ENCODE assay signal across 9 mouse cellular contexts in genomic region chr13:31956584-31956983, GRCm38 (mm10).
DNase-seq lines count a peak whose midpoint lies in the region; ATAC-seq and TF ChIP-seq lines count a peak whose summit lies in the region.
"Had no signal": no experiment of that assay in that cellular context is flagged by ENCODE, and none has a peak within 500 bp of the region (broad histone marks: within the 10 kb centered on the region; RNA-seq: fewer than 3 reads in every experiment).

No protein-coding gene starts in this region.

- peak; percentile 79; the same call in 1 of the 2 replicates for ATAC-seq in frontal cortex, adult (ENCODE audit: low TSS enrichment)
- ATAC-seq in heart, postnatal 0 days (ENCODE audit: insufficient read depth, low read depth) = no peak
- ATAC-seq in midbrain, embryonic 16.5 days = no peak

- no peak overlapping the region for H3K27ac ChIP-seq in heart, postnatal 0 days (ENCODE audit: low read depth)
- no peak overlapping the region for H3K27ac ChIP-seq in midbrain, embryonic 16.5 days (ENCODE audit: low read length)
- H3K27ac ChIP-seq: hindbrain, embryonic 15.5 days had no signal

- H3K4me2 ChIP-seq in heart, postnatal 0 days (ENCODE audit: low read depth, low read length) = no peak overlapping the region
- no peak overlapping the region for H3K4me2 ChIP-seq in midbrain, embryonic 16.5 days (ENCODE audit: low read length)
- H3K4me2 ChIP-seq: hindbrain, embryonic 15.5 days had no signal

- TF ChIP-seq EP300 in heart, postnatal 0 days (IDR thresholded peaks at IDR 0.05; ENCODE audit: low read depth) = no peak

- no peaks in the 10 kb centered on the region for H3K27me3 ChIP-seq in heart, postnatal 0 days (ENCODE audit: control insufficient read depth, insufficient read depth, low read length)
- H3K27me3 ChIP-seq in midbrain, embryonic 16.5 days (ENCODE audit: control insufficient read depth, insufficient read depth, low read depth, low read length) = no peaks in the 10 kb centered on the region
- H3K27me3 ChIP-seq: hindbrain, embryonic 15.5 days had no signal

- no peaks in the 10 kb centered on the region for H3K9me3 ChIP-seq in heart, postnatal 0 days (replicated peaks; ENCODE audit: control insufficient read depth, low read length)
- no peaks in the 10 kb centered on the region for H3K9me3 ChIP-seq in midbrain, embryonic 16.5 days (replicated peaks; ENCODE audit: control insufficient read depth, low read length, poor library complexity, severe bottlenecking)
- H3K9me3 ChIP-seq: hindbrain, embryonic 15.5 days had no signal

- H3K4me3 ChIP-seq in heart, postnatal 0 days (ENCODE audit: low read depth, low read length) = no peak overlapping the region
- no peak overlapping the region for H3K4me3 ChIP-seq in midbrain, embryonic 16.5 days (ENCODE audit: low read depth, low read length)
- H3K4me3 ChIP-seq: hindbrain, embryonic 15.5 days had no signal

- peaks cover 19% of the 10 kb centered on the region; the same call in 1 of the 2 replicates for H3K4me1 ChIP-seq in heart, postnatal 0 days (ENCODE audit: control insufficient read depth, insufficient read depth)
- H3K4me1 ChIP-seq in midbrain, embryonic 16.5 days (ENCODE audit: control insufficient read depth, insufficient read depth, low read length) = no peaks in the 10 kb centered on the region
- H3K4me1 ChIP-seq: hindbrain, embryonic 15.5 days had no signal

- peak; percentile 45 for TF ChIP-seq CTCF in heart, postnatal 0 days (IDR thresholded peaks at IDR 0.05; ENCODE audit: low read depth)

- DNase-seq in frontal cortex, postnatal 14 days (ENCODE audit: low spot score in 2 of 2) = no peak
- DNase-seq in A20 (ENCODE audit: low read depth, low spot score) = peak; percentile 66
- DNase-seq in adrenal gland, postnatal 14 days = peak; percentile 83
- no peak for DNase-seq in heart, postnatal 0 days (ENCODE audit: low spot score)
- DNase-seq in lung, adult 18-20 months = peak; percentile 56 to 58
- DNase-seq in thymus, adult 18-20 months = peak; percentile 7 to 15

- 76% methylated on average over 6 of the region's 6 CpGs for WGBS in heart, postnatal 0 days
- 82% methylated on average over 6 of the region's 6 CpGs for WGBS in midbrain, embryonic 16.5 days

- no peak overlapping the region for H3K9ac ChIP-seq in heart, postnatal 0 days (replicated peaks; ENCODE audit: low read depth, low read length)
- H3K9ac ChIP-seq in midbrain, embryonic 16.5 days (ENCODE audit: low read depth, low read length) = no peak overlapping the region
- H3K9ac ChIP-seq: hindbrain, embryonic 15.5 days had no signal

- H3K36me3 ChIP-seq in heart, postnatal 0 days (replicated peaks; ENCODE audit: control insufficient read depth, insufficient read depth, low read length) = no peaks in the 10 kb centered on the region
- H3K36me3 ChIP-seq in midbrain, embryonic 16.5 days (ENCODE audit: control insufficient read depth, insufficient read depth, low read length) = no peaks in the 10 kb centered on the region
- H3K36me3 ChIP-seq: hindbrain, embryonic 15.5 days had no signal

Comparison
In these comparisons a context has a peak if more than half of its experiments do, and no peak if none do; other contexts are left out.
1. DNase-seq: peak in A20 (single experiment), adrenal gland, postnatal 14 days (single experiment), lung, adult 18-20 months (2 of 2) and thymus, adult 18-20 months (2 of 2); none in frontal cortex, postnatal 14 days (0 of 2) and heart, postnatal 0 days (single experiment).